Mouse (Mus musculus): Measurements from ENCODE around the gene Olfr1265.

Gene Olfr1265

GRCm38 (mm10) chr2:90035037-90035436, at the start of gene Olfr1265:
Olfr1265 (plus strand) TSS chr2:90035337.
- no peak for DNase-seq

GRCm38 (mm10) chr2:89990921-89991320, 44.2 kb upstream of the Olfr1265 start, which contains the start of gene Olfr1261:
Olfr1261 (plus strand) TSS chr2:89991221.
- DNase-seq: no peak

- no peak for DNase-seq
Observed at GRCm38 (mm10) chr2:89999845-90000244, 35.3 kb upstream of the Olfr1265 start, which contains the start of gene Olfr1262. Olfr1262 (plus strand) TSS chr2:90000145.

- DNase-seq: no peak
Observed at GRCm38 (mm10) chr2:90011831-90012230, 23.3 kb upstream of the Olfr1265 start, which contains the start of gene Olfr1263. Olfr1263 (plus strand) TSS chr2:90012131.

- no peak for DNase-seq
Observed at GRCm38 (mm10) chr2:90025477-90025876, 9.7 kb upstream of the Olfr1265 start, which contains the start of gene Olfr1264. Olfr1264 (minus strand) TSS chr2:90025577.

GRCm38 (mm10) chr2:90063494-90063893, 28.4 kb downstream of the Olfr1265 start, which contains the start of gene Olfr140:
Olfr140 (minus strand) TSS chr2:90063594.
- no peak for DNase-seq

GRCm38 (mm10) chr2:90070065-90070464, 34.9 kb downstream of the Olfr1265 start:
- no peak for DNase-seq
